Mouse (Mus musculus) yolk sac, embryonic 10.5 days (tissue): ENCODE data around the gene Dop1a.

Source experiments
- DNase-seq: peaks from one replicate; pipeline ENCODE4 v3.0.0-alpha.2; 2017; ENCODE audit warnings: low spot score

The Dop1a gene

DNA sequence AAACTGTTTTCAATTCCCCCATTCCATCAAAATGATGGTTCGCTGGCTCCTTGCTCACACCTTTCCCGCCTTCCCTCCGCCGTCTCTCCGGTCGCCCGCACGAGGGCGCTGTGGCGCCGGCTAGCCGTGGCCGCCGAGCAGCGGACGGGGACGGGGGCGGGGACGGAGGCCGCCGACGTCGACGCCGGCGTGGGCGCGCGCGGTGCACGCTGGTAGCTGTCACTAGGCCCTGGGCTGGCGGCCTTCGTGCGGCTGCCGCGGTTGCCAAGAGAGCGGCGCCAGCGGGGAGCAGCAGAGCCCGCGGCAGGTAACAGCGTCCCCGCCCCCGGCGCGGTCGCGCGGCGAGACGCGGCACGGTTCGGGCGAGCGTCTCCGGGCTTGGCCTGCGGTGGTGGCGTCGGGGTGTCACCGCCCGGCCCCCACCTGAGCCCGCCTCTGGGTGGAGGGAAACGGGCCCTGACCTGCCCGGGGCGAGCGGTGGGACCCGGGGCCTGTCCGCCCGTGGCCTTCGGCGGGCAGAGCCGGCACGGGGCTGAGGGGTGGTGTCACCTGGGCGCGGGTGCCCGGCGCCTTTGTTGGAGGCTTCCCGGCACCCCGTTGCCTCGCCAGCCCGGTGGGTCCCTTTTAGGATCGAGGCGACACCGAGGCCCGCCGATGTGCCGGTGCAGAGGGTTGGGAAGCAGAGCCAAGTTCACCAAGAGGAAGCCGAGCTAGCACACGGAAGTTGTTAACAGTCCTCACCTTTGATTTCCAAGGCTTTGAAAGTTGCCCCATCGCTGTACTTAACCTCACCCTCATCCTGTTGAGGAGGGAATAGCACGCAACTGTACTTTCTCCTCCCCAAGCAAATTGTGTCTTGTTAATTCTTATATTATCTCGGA is at the start of gene Dop1a:
Gene Dop1a (plus strand): TSS at position 165 of the 881 bp plus-strand sequence.
- peak; percentile 87 for DNase-seq

DNA sequence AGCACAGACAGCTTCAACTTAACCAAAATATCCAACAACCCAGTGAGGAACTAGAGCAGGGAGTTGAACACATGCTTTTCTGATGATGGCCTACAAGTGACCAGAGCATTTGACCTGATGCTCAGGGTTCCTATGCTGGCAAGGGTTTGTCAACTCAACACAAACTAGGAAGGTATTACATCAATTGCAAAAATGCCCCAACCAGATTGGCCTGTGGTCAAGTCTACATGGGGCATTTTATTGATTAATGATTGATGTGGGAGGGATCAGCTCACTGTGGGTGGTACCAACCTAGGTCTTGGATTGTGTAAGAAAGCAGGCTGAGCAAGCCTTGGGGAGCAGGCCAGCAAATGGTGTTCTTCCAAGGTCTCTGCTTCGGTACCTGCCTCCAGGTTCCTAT is 49.0 kb upstream of the Dop1a start:
- DNase-seq, result no peak

DNA sequence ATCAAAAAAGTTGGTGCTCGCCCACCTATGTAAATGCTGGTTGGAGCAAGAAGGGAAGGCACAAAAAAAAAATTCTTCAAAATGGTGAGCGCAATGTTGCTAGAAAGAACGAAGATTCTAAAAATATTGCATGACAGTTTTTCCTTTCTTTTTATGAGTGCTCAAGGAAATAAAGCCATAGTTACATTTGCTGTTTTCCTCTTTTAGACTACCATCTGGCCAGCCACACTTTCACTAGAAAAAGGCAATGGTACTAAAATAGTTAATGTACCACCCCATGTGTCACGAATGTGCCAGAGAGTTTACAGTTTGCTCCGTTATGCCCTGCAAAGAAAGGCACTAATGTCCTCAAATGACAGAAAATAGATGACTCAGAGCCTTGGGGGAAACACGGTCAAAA is 47.6 kb upstream of the Dop1a start:
- no peak for DNase-seq

DNA sequence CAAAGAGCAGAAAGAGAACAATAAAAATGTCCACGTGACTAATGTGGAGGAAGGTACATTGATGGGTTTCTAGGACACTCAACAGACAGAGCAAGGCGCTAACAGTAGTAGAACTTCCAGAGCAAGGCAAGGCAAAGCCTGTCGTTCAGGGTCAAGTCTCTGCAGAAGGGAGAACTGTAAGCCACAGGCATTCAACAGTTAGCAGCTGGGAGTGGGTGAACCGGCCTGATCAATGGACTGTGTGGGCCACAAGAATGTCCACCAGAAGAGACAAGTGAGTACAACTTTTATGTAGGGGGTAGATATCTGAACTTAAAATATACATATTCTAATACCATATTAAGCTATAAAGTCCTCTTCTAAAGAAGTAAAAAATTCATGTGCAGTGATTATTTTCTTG is 43.6 kb upstream of the Dop1a start:
- no peak for DNase-seq

DNA sequence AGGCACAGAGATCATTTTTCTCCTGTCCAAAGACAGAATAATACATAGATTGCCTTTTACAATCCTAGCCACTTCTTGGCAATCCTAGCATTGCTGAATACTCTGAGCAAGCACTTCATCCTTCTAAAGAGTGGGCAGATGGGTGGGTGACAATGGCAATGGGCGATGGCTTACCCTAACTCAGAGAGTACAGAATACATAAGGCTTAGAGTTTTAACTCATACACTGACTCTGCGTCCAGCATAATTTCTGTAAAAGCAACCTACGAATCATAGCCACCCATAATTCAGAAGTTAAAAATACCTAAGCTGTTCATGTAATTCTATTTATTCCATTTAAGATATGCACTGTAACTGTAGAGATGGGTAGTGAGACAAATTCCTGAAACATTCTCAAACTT is 31.4 kb upstream of the Dop1a start:
- DNase-seq, result no peak

DNA sequence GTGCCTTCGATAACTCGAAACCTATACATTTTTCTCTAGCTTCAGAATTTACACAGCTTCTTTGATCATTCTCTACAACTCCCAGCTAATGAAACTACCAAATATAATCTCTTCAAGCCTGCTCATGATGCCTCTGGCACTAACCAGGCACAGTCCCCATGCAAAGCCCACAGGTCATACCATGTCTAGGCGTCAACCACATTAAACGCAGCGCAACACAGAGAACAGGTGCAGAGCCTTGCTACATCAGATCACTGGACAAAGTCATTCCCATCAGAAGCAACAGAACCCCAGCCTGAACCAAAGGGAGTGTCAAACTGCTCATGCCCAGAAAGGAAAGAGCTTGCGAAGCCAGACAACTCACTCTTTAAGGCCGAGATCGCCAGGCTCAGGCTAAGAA is 30.3 kb upstream of the Dop1a start:
- DNase-seq, result no peak

DNA sequence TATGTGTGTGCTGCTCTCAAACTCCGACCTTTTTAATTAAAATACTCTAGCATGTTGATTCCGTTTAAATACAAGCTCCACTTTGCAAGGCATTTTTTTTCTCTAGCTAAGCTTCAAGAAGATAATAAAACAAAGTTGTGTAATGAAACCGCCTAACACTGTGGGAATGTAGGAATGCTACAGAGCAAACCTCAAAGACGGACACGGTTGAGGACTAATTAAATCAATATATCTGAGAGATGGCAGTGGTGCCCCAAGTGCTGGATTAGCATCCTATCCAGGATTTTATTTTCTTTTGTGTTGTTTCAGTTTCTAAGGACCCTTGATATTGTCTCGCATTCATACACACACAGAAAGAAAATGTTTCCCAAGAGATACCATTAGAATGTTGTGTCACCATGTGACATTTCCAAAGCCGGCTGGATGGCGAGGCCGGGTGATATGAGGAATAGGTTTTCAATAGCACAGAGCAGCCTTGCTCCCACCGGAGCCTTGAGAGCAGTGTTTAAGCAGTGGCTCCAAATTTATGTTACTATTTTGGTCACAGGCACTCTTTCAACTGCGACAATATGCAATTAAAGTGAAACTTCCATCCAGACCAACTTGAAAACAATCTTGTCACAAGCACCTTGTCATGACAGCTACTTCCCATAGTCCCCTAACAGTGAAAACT is 28.5 kb upstream of the Dop1a start:
- DNase-seq, result no peak

DNA sequence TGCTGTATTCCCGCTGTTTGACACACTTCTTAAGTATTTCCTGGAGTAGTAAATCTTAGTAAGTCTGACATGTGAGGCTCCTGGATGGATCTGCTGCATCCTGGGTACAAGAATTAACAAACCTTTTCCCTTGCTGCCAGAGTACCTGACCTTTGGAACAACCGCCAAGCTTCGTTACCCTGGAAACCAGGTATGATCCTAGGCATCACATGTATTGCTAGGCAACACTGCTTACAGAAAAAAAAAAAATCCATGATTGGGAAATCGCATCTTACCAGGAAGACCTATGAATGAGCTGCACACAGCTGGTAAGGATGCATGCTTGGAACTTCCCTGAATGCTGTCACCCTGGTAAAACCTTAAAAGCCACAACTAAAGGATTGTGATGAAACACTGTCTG is 24.7 kb upstream of the Dop1a start:
- peak; percentile 32 for DNase-seq

DNA sequence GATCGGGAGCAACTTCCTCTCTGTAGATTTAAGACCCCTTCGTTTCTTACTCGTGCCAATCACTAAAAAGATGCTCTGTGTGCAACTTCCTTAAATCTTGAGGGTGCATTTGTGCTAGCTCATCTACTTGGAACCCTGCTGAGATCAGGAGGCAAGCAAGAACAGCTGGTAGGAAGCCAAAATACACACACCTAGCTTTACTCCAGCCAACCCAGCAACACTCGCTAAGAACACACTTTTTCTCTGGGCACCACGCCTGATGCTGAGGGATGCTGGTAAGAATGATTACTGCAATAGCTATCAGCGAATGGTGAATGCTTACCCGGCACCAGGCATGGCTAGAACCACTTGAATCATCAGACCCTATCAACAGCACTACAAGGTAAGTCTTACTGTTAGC is 20.1 kb upstream of the Dop1a start:
- DNase-seq, result no peak

DNA sequence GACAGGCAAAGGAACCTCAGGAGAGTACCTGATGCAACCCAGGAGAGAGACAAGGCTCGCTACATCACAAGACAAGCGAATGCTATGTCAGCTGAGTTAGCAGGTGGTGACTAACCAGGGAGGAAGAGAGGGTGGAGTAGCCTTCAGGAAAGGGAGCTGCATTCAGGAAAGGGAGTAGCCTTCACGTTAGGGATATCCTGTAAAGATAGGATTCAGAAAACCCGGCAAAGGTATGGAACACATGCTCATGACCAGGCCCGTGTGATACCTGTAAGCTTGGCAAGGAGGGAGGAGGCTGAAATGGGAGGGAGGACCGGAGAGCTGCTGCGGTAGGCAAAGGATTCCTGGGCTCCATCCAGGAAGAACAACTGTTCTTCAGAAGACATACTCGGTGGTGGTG is 19.5 kb upstream of the Dop1a start:
- no peak for DNase-seq

DNA sequence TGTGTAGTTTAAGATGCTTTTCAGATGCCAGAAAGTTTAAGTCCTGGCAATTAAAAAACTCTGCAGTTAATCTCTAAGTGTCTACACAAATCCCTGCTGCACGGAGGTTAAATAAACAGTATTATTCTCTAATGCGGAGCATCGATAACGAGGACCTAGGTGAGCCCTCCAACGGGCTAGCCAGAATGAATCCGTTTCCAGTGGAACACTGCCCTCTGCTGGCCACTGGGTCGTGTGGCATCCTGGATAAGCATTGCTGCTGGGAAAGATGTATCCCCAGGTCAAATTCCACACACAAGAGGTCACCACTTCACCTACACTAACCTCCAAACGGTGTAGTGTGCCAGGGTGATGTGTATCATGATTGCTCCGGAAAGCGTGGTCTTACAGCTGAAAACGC is 17.4 kb upstream of the Dop1a start:
- peak; percentile 70 for DNase-seq

DNA sequence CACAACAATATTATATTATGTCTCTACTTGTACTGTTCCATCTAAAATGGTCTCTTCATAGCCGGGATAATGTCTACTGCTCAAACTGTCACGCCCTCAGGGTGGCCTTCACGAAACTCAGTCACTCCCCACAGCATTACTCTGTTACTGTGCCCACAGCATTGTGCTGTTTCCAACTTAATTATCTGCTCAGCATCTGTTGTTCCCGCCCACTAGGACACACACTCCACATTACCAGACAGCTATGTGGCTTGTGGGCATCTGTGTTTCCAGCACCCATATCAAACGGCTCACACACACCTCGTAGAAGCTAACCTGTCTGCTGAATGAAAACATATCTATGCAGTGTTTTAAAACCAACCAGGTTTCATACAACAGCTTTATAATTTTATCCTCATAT is 15.9 kb upstream of the Dop1a start:
- no peak for DNase-seq

DNA sequence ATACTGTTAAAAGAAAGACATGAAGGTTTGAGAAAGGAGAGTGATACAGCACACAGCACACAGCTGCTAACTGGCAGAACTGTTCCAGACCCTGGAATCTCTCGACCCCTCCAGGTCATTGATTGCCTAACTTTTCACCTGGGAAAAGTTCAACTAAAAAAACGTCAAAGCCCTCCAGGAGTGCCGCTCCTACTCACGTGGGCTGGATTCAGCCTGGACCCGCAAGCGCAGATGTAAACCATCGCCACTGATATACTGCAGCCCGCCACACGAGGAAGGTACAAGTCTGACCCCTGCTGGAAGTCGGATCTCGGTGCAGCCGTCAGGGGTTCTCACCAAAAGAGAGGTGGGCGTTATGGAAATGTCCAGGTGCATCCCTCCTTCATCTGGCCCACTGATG is 15.3 kb upstream of the Dop1a start:
- DNase-seq, result peak; percentile 57

DNA sequence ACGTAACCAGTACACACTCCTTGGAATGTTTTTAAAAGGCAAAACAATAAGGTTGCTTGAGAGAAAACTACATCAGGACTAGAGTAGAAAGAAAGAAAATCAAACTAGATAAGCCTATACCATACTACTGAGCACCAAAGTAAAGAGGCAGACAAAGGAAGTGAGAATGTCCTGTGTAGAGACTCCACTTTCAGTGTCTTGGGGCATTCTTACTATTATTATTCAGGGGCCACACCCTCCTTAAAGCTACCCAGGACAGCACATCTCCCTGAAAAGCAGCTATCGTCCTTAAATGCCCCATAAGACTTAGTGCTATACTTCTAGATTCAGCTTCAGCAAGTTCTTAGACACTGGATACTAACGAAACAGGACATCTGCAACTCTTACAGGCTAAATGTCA is 13.3 kb upstream of the Dop1a start:
- DNase-seq, result no peak

DNA sequence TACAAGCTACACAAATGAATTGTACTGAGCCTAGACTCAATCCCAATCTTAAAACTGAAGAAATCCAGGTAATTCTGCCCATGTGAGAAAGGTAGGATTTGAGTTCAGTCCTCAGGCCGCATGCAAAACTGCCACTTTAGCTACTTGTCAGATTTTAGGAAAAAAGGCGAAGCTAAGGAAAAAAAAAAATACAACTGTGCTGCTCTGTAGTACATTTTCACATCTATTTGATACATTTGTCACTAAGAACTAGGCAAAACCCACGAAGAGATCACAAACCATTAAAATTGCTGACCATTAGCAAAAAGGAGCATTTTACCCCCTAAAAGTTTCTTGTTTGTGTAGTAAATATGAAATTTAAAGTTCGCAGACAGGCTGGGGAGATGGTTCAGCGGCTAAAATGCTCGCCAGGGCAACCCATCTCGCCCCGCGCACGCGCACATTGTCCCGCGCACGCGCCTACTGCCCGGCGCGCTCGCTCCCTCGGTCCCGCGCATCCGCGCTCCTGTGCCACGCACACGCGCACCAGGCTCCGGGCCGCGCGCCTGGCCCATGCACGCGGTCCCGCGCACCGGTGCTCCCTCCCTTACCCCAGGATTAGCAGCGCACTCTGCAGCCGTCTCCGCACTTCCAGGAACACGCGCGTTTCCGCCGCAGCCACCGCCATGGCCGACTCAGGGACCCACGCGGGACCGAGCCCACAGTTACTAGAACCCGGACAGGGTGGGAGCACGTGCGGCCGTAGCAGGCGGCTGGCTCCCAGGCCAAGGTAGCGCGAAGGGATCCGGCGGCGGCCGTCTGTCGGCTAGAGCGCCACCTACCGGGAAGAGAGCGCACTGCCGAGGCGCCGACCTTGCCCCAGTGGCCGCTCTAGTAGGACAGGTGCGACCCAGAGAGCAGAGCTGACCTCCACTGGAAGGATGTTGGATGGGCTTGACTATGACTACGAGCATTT is 2.5 kb upstream of the Dop1a start, which contains the start of gene Ube2cbp:
Gene Ube2cbp (minus strand): TSS at position 800 of the 955 bp plus-strand sequence.
- DNase-seq, result peak; percentile 81

DNA sequence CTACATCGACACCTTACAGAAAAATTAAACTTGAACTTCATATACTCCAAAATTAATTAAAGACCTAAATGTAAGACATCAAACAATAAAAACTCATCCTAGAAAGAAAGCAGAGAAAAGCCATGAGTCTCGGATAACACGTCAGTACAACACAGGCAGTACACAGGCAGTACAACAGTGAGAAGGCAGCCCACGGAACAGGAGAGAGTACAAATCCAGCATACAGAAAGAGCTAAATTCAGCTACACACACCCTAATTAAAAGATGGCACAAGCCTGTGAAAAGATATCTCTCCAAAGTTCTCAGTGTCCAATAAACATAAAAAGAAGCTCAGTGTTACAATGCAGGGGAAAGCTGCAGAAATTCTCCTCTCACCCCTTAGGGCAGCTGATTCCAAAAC is 9.0 kb downstream of the Dop1a start:
- DNase-seq, result no peak

DNA sequence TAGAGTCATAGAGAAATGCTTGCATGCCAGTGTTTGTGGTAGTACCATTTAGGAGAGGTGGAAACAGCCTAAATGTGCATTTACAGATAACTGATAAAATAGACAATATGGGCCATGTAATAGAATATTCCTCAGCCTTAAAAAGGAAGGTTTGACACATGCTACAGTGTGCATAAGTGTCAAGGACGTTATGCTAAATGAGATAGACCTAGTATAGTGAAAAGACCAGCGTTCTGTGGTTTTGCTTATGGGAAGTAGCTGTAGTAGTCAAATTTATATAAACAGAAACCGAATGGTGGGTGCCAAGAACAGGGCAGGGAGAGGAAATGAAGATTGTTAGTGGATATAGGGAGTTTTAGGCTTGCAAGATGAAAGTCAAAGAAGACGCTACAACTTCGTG is 9.8 kb downstream of the Dop1a start:
- DNase-seq, result no peak

DNA sequence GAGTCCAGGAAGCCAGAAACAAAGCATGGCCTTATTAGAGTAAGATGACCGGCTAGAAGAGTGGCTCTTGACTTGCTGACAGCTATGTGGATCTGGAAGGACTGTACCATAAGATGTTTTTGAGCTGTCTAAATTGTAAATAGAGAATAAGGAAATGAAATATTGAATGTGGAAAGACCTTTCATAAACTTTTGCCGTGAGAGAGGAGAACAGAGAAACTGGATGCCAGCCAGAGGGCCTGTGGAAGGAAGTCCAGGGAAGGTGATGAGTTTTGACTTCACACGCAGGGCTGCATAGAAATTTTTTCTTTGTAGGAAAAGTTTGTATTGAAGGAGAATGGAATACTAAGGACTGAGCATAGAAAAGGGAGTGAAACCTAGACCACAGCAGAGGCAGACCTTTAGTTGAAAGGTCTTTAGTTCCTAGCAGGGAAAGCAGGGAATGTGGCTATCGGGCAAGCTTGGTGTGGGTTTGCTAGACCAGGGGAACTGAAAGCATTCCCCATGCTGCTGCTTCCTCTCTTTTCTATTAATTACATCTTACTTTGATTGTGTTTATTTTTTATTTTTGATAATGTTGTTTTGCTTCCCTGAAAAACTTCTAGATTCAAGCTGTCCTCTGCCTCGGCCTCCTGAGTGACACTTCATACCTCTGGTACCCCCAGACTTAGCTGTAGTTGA is 11.6 kb downstream of the Dop1a start:
- no peak for DNase-seq

DNA sequence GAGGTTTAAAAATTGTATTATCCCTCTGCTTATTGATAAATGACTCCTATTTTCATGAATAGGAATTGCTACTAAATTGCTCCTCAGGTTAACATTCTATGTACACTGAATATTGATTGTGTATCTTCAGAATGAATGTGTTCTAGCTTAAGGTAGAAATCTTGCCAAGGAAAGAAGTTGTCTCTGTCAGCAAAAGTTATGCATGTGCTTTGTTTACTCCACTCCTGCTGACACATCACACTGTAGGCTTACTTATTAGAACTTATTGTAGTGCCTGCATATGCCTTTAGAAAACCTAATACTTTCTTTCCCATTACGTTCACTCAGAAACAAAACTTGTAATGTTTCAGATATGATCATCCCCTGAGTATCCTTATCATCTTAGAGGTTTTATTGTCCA is 15.3 kb downstream of the Dop1a start:
- DNase-seq, result no peak

DNA sequence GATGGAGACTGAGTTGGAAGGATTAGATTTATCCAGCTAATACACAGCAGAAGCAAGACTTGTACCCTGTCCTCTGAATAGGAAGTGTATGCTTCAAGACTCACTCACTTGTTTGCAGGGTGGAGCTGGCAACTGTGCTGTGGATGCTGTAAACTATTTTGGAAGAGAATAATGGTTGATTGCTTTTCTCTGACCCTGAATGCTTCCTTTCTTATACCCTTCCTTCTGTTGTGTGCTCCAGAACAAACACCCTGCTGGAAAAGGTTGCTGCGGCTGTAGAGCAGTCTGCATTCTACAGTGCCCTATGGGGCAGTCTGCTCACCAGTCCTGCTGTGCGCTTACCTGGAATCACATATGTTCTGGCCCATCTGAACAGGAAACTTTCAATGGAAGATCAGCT is 24.8 kb downstream of the Dop1a start:
- no peak for DNase-seq

DNA sequence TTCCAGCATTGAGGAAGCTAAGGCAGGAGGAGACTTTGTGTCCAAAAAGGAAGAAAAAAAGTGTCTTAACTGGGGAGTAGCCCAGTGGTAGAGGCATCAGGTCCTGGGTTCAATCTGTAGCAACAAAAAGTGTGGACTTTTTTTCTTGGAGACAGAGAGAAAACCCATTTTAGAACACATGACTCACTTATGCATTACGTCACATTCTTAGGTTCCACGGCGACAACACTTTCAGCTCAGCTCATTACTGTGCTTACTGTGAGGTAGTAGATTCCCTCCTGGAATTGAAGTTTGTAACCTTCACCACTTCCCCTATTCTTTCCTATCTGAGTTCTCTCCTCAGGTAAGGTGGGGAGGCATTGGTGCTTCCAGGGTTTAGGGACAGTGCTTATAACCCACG is 29.3 kb downstream of the Dop1a start:
- DNase-seq, result no peak

DNA sequence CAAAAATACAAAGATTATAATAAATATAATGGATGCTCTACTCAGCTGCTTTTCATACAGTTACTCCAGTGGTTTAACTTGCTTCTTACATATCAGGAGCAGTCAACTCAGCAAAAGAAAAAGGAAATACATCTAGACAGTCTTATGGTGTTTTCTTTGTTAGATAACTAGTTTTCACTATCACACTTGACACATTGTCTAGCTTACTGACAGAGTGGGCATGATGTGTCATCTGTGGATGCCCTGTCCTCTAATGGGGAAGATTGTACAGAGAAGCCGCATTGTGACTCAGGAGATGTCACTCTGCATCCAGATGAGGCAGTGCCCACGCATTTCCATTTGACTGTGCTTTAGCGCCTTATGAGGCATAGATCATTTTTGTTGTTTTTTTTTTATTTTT is 32.1 kb downstream of the Dop1a start:
- DNase-seq, result no peak
